Mouse (Mus musculus): ENCODE results near the gene Fat1. TPM values are rescaled to one million over a fixed set of nuclear protein-coding genes. Genes with fewer than 3 reads are reported as not detected.

Fat1 gene
- total and polyA plus RNA-seq, 2 experiments, result 8.9 to 9.6 TPM

DNA sequence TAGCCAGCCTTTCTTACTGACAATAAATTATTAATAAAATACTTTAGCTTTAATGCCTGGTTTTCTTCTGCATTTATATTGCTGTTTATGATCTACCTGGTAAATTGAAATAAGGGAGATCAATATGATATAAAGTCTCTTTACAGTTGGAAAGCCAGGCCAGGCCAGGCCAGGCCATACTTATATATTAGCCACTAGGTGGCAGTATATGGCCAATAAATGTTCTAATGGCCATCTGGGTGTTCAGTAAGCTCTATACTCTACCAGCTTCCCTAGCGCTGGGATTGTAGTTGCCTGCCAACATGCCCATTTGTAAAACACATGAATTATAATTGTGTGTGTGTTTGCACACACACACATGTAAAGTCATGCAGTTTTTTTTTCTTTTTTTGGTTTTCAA lies 117.0 kb downstream of the Fat1 start:
- Histone ChIP-seq H3K9ac (ENCODE audit: low read depth, low read length) (no peak overlapping the region), H3K27ac (replicated peaks; ENCODE audit: insufficient read depth, low read depth, low read length) (no peak overlapping the region), H3K79me2 (ENCODE audit: control insufficient read depth, insufficient read depth, low read length) (no peaks in the 10 kb centered on the region), H3K4me1 (ENCODE audit: control insufficient read depth, insufficient read depth, low read length) (no peaks in the 10 kb centered on the region), H3K27me3 (ENCODE audit: control insufficient read depth, insufficient read depth, low read length) (0 out of 2 replicates have a peak, but pooled peaks cover 3% of the 10 kb centered on the region), H3K36me3 (ENCODE audit: control insufficient read depth, insufficient read depth, low read length) (peaks cover 59% of the 10 kb centered on the region), H3K4me3 (ENCODE audit: insufficient read depth, low read depth, low read length) (no peak overlapping the region)
- WGBS, result 72% methylated on average over 1 of the region's 1 CpGs
- TF ChIP-seq POLR2A (IDR thresholded peaks at IDR 0.05; ENCODE audit: extremely low read depth, insufficient read depth, low read length) (no peak), CTCF (IDR thresholded peaks at IDR 0.05; ENCODE audit: low read depth, low read length) (no peak)
- DNase-seq (ENCODE audit: extremely low read depth, low read depth, low spot score), result no peak

DNA sequence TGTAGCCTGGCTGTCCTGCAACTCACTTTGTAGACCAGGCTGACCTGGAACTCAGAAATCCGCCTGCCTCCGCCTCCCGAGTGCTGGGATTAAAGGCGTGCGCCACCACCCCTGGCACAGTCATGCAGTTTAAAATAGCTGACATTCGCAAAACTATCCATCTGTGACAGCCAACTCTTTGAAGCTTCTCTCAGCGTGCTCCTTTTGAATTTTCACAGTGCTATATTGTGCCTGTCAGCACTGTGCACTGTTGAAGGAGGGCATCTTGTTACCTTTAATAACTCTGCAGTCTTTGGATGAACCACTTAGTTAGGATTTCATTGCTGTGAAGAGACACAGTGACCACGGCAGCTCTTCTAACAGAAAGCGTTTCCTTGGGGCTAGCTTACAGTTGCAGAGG lies 117.4 kb downstream of the Fat1 start:
- Histone ChIP-seq H3K9ac (ENCODE audit: low read depth, low read length) (no peak overlapping the region), H3K4me1 (ENCODE audit: control insufficient read depth, insufficient read depth, low read length) (no peaks in the 10 kb centered on the region), H3K4me3 (ENCODE audit: insufficient read depth, low read depth, low read length) (no peak overlapping the region), H3K27ac (replicated peaks; ENCODE audit: insufficient read depth, low read depth, low read length) (no peak overlapping the region), H3K79me2 (ENCODE audit: control insufficient read depth, insufficient read depth, low read length) (no peaks in the 10 kb centered on the region), H3K36me3 (ENCODE audit: control insufficient read depth, insufficient read depth, low read length) (peaks cover 55% of the 10 kb centered on the region), H3K27me3 (ENCODE audit: control insufficient read depth, insufficient read depth, low read length) (0 out of 2 replicates have a peak, but pooled peaks cover 3% of the 10 kb centered on the region)
- WGBS, result 96% methylated on average over 9 of the region's 9 CpGs
- TF ChIP-seq CTCF (IDR thresholded peaks at IDR 0.05; ENCODE audit: low read depth, low read length), result no peak
- TF ChIP-seq POLR2A (IDR thresholded peaks at IDR 0.05; ENCODE audit: extremely low read depth, insufficient read depth, low read length), result no peak
- DNase-seq (ENCODE audit: extremely low read depth, low read depth, low spot score), result no peak

DNA sequence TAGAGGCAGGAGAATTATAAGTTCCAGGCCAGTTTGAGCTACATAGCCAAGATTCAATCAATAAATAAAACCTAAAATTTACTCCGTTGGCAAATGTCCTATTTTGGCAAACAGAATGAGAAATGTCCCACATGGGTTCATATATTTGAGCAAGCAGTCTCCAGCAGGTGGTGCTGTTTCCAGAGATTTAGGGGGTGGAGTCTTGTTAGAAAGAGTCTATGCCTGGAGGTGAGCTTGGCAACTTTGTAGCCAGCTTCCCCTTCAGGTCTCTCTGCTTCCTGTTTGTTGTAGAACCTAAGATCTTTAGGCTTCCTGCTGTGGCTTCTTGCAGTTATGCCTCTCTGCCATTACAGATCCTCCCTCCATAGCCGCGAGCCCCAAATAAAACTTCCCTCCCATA lies 120.3 kb downstream of the Fat1 start:
- TF ChIP-seq CTCF (IDR thresholded peaks at IDR 0.05; ENCODE audit: low read depth, low read length) (no peak), POLR2A (IDR thresholded peaks at IDR 0.05; ENCODE audit: extremely low read depth, insufficient read depth, low read length) (no peak)
- Histone ChIP-seq H3K9ac (ENCODE audit: low read depth, low read length) (no peak overlapping the region), H3K4me1 (ENCODE audit: control insufficient read depth, insufficient read depth, low read length) (no peaks in the 10 kb centered on the region), H3K79me2 (ENCODE audit: control insufficient read depth, insufficient read depth, low read length) (no peaks in the 10 kb centered on the region), H3K27me3 (ENCODE audit: control insufficient read depth, insufficient read depth, low read length) (no peaks in the 10 kb centered on the region), H3K36me3 (ENCODE audit: control insufficient read depth, insufficient read depth, low read length) (peaks cover 33% of the 10 kb centered on the region), H3K4me3 (ENCODE audit: insufficient read depth, low read depth, low read length) (no peak overlapping the region), H3K27ac (replicated peaks; ENCODE audit: insufficient read depth, low read depth, low read length) (no peak overlapping the region)
- 80% methylated on average over 3 of the region's 3 CpGs for WGBS
- no peak for DNase-seq (ENCODE audit: extremely low read depth, low read depth, low spot score)

DNA sequence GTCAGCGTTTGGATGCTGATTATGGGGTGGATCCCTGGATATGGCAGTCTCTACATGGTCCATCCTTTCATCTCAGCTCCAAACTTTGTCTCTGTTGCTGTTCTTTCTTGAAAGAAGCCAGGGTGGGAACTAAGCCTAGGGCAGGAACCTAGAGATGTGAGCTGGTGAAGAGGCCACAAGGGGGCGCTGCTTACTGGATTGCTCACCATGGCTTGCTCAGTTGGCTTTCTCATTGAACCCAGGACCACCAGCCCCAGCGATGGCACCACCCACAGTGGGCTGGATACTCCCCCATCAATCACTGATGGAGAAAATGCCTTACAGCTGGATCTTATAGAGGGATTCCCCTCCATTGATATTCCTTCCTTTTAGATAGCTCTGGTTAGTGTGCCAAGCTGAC lies 121.6 kb downstream of the Fat1 start:
- Histone ChIP-seq H3K4me3 (ENCODE audit: insufficient read depth, low read depth, low read length) (no peak overlapping the region), H3K27ac (replicated peaks; ENCODE audit: insufficient read depth, low read depth, low read length) (no peak overlapping the region), H3K4me1 (ENCODE audit: control insufficient read depth, insufficient read depth, low read length) (no peaks in the 10 kb centered on the region), H3K27me3 (ENCODE audit: control insufficient read depth, insufficient read depth, low read length) (no peaks in the 10 kb centered on the region), H3K36me3 (ENCODE audit: control insufficient read depth, insufficient read depth, low read length) (peaks cover 21% of the 10 kb centered on the region), H3K79me2 (ENCODE audit: control insufficient read depth, insufficient read depth, low read length) (no peaks in the 10 kb centered on the region), H3K9ac (ENCODE audit: low read depth, low read length) (no peak overlapping the region)
- 41% methylated on average over 3 of the region's 3 CpGs for WGBS
- no peak for DNase-seq (ENCODE audit: extremely low read depth, low read depth, low spot score)
- TF ChIP-seq POLR2A (IDR thresholded peaks at IDR 0.05; ENCODE audit: extremely low read depth, insufficient read depth, low read length), result no peak
- peak; percentile 40 for TF ChIP-seq CTCF (IDR thresholded peaks at IDR 0.05; ENCODE audit: low read depth, low read length)

DNA sequence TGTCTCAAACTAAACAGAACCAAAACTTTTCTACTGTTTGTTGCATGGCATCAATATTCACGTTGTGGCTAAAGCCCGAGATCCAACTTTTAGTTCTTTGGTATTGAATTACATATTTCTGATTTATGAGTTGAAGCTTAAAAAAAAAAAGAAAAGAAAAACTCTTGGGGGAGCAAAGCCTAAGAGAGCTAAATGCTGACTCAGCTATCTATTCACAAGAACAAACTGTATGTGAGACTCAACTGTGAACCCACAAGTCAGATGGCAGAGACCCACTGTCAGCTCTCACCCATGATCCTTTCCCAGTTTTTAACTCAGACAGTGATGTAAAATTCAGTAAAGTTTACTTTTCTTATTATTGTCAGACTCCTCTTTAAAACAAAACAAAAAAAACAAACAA lies 124.8 kb downstream of the Fat1 start:
- H3K4me1 ChIP-seq (ENCODE audit: control insufficient read depth, insufficient read depth, low read length), result peaks cover 5% of the 10 kb centered on the region; the same call in 1 of the 2 replicates
- no peak for TF ChIP-seq CTCF (IDR thresholded peaks at IDR 0.05; ENCODE audit: low read depth, low read length)
- TF ChIP-seq POLR2A (IDR thresholded peaks at IDR 0.05; ENCODE audit: extremely low read depth, insufficient read depth, low read length), result no peak
- H3K79me2 ChIP-seq (ENCODE audit: control insufficient read depth, insufficient read depth, low read length), result no peaks in the 10 kb centered on the region
- 90% methylated on average over 2 of the region's 2 CpGs for WGBS
- no peak overlapping the region for H3K9ac ChIP-seq (ENCODE audit: low read depth, low read length)
- H3K4me3 ChIP-seq (ENCODE audit: insufficient read depth, low read depth, low read length), result no peak overlapping the region
- no peaks in the 10 kb centered on the region for H3K36me3 ChIP-seq (ENCODE audit: control insufficient read depth, insufficient read depth, low read length)
- H3K27ac ChIP-seq (replicated peaks; ENCODE audit: insufficient read depth, low read depth, low read length), result no peak overlapping the region
- no peaks in the 10 kb centered on the region for H3K27me3 ChIP-seq (ENCODE audit: control insufficient read depth, insufficient read depth, low read length)
- DNase-seq (ENCODE audit: extremely low read depth, low read depth, low spot score), result no peak

DNA sequence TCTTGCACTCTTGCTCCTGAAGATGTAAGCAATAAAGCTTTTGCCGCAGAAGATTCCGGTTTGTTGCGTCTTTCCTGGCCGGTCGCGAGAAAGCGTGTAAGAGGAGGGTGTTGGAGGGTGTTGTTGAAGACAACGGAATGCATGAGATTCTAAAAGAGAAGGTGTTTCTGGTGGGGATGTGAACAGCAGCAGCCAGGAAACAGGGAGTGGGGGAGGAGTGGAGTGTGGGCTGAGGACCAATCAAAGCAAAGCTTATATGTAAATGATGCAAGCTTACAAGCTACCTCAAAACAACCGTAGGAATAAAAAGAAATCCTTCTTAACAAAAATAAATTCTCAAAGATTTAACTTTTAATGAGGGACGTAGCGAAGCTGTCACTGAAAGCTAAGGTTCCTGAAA lies 127.1 kb downstream of the Fat1 start:
- TF ChIP-seq POLR2A (IDR thresholded peaks at IDR 0.05; ENCODE audit: extremely low read depth, insufficient read depth, low read length), result no peak
- no peak for TF ChIP-seq CTCF (IDR thresholded peaks at IDR 0.05; ENCODE audit: low read depth, low read length)
- no peaks in the 10 kb centered on the region for H3K27me3 ChIP-seq (ENCODE audit: control insufficient read depth, insufficient read depth, low read length)
- WGBS, result 95% methylated on average over 11 of the region's 11 CpGs
- no peak overlapping the region for H3K4me3 ChIP-seq (ENCODE audit: insufficient read depth, low read depth, low read length)
- DNase-seq (ENCODE audit: extremely low read depth, low read depth, low spot score), result no peak
- no peak overlapping the region for H3K27ac ChIP-seq (replicated peaks; ENCODE audit: insufficient read depth, low read depth, low read length)
- H3K9ac ChIP-seq (ENCODE audit: low read depth, low read length), result no peak overlapping the region
- H3K4me1 ChIP-seq (ENCODE audit: control insufficient read depth, insufficient read depth, low read length), result peaks cover 5% of the 10 kb centered on the region; the same call in 1 of the 2 replicates
- no peaks in the 10 kb centered on the region for H3K36me3 ChIP-seq (ENCODE audit: control insufficient read depth, insufficient read depth, low read length)
- no peaks in the 10 kb centered on the region for H3K79me2 ChIP-seq (ENCODE audit: control insufficient read depth, insufficient read depth, low read length)

Measured in liver, adult 2 months (tissue).